Mouse (Mus musculus): ENCODE data around the gene Gse1.

Gse1 gene

GRCm38 (mm10) chr8:120300601-120301141 is 72.4 kb downstream of the Gse1 start:
- DNase-seq (ENCODE audit: low spot score) = peak; percentile 78

- no peak for DNase-seq (ENCODE audit: low spot score)
Measured at GRCm38 (mm10) chr8:120302941-120303675, 74.9 kb downstream of the Gse1 start.

- DNase-seq (ENCODE audit: low spot score) = no peak
Measured at GRCm38 (mm10) chr8:120304097-120304496, 75.8 kb downstream of the Gse1 start.

GRCm38 (mm10) chr8:120305800-120306385 is 77.6 kb downstream of the Gse1 start:
- no peak for DNase-seq (ENCODE audit: low spot score)

GRCm38 (mm10) chr8:120307103-120307502 is 78.8 kb downstream of the Gse1 start:
- no peak for DNase-seq (ENCODE audit: low spot score)

GRCm38 (mm10) chr8:120307528-120307927 is 79.3 kb downstream of the Gse1 start:
- DNase-seq (ENCODE audit: low spot score) = no peak

- DNase-seq (ENCODE audit: low spot score) = no peak
Measured at GRCm38 (mm10) chr8:120308131-120308530, 79.9 kb downstream of the Gse1 start.

GRCm38 (mm10) chr8:120308553-120308952 is 80.3 kb downstream of the Gse1 start:
- DNase-seq (ENCODE audit: low spot score) = no peak

- peak; percentile 44 for DNase-seq (ENCODE audit: low spot score)
Measured at GRCm38 (mm10) chr8:120309326-120309725, 81.1 kb downstream of the Gse1 start.

- no peak for DNase-seq (ENCODE audit: low spot score)
Measured at GRCm38 (mm10) chr8:120310063-120310462, 81.8 kb downstream of the Gse1 start.

GRCm38 (mm10) chr8:120312452-120312851 is 84.2 kb downstream of the Gse1 start:
- no peak for DNase-seq (ENCODE audit: low spot score)

GRCm38 (mm10) chr8:120313674-120314073 is 85.4 kb downstream of the Gse1 start:
- DNase-seq (ENCODE audit: low spot score) = no peak

- DNase-seq (ENCODE audit: low spot score) = no peak
Measured at GRCm38 (mm10) chr8:120314932-120315331, 86.7 kb downstream of the Gse1 start.

- DNase-seq (ENCODE audit: low spot score) = no peak
Measured at GRCm38 (mm10) chr8:120315644-120316043, 87.4 kb downstream of the Gse1 start.

GRCm38 (mm10) chr8:120316707-120317106 is 88.5 kb downstream of the Gse1 start:
- DNase-seq (ENCODE audit: low spot score) = no peak

- DNase-seq (ENCODE audit: low spot score) = no peak
Measured at GRCm38 (mm10) chr8:120317118-120317824, 89.0 kb downstream of the Gse1 start.

- DNase-seq (ENCODE audit: low spot score) = no peak
Measured at GRCm38 (mm10) chr8:120318476-120318991, 90.3 kb downstream of the Gse1 start.

- DNase-seq (ENCODE audit: low spot score) = peak; percentile 71
Measured at GRCm38 (mm10) chr8:120319449-120319848, 91.2 kb downstream of the Gse1 start.

GRCm38 (mm10) chr8:120320146-120320545 is 91.9 kb downstream of the Gse1 start:
- DNase-seq (ENCODE audit: low spot score) = no peak

- DNase-seq (ENCODE audit: low spot score) = no peak
Measured at GRCm38 (mm10) chr8:120321724-120322123, 93.5 kb downstream of the Gse1 start.

- no peak for DNase-seq (ENCODE audit: low spot score)
Measured at GRCm38 (mm10) chr8:120322956-120323448, 94.7 kb downstream of the Gse1 start.

- DNase-seq (ENCODE audit: low spot score) = no peak
Measured at GRCm38 (mm10) chr8:120324555-120324954, 96.3 kb downstream of the Gse1 start.

Measured in urinary bladder, postnatal 25 days (tissue).